ENCODE assay signal across 8 mouse cellular contexts in the genomic region with DNA sequence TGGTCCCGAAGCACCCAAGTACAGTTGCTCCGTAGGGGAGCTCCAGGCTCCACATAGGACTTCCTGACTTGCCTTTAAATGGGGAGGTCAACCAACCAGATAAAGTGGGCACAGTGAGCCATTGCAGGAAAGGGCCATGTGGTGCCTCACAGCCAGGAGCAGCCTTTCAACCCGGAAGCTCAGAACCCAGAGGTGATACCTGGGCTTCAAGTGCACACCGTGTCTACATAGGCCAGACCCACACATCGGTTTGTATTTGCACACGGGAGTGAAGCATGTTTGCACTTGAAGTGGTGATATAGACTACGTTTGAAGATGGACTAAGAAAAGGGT. TPM values are rescaled to one million over a fixed set of nuclear protein-coding genes. Genes with fewer than 3 reads are reported as not detected.
DNase-seq lines count a peak whose midpoint lies in the region; ATAC-seq and TF ChIP-seq lines count a peak whose summit lies in the region.

No protein-coding gene starts in this region.

- H3K9me3 ChIP-seq in embryonic facial prominence, embryonic 14.5 days (ENCODE audit: control insufficient read depth, low read length) = no peaks in the 10 kb centered on the region
- no peaks in the 10 kb centered on the region for H3K9me3 ChIP-seq in intestine, embryonic 14.5 days (ENCODE audit: control insufficient read depth, low read length)
- H3K9me3 ChIP-seq in midbrain, embryonic 16.5 days (replicated peaks; ENCODE audit: control insufficient read depth, low read length, poor library complexity, severe bottlenecking) = no peaks in the 10 kb centered on the region

- H3K27me3 ChIP-seq in embryonic facial prominence, embryonic 14.5 days (replicated peaks; ENCODE audit: control insufficient read depth, insufficient read depth, low read length) = peaks cover 27% of the 10 kb centered on the region
- H3K27me3 ChIP-seq in intestine, embryonic 14.5 days (replicated peaks; ENCODE audit: control insufficient read depth, insufficient read depth, low read length) = peaks cover 8% of the 10 kb centered on the region
- peaks cover 3% of the 10 kb centered on the region for H3K27me3 ChIP-seq in midbrain, embryonic 16.5 days (ENCODE audit: control insufficient read depth, insufficient read depth, low read depth, low read length)

- peak overlapping the region; percentile 69 for H3K4me2 ChIP-seq in embryonic facial prominence, embryonic 14.5 days (ENCODE audit: low read depth, low read length)
- H3K4me2 ChIP-seq in intestine, embryonic 14.5 days (ENCODE audit: low read length) = peak overlapping the region; percentile 58
- H3K4me2 ChIP-seq in midbrain, embryonic 16.5 days (ENCODE audit: low read length) = peak overlapping the region; percentile 82

- H3K4me1 ChIP-seq in embryonic facial prominence, embryonic 14.5 days (ENCODE audit: control insufficient read depth, insufficient read depth, low read length) = no peaks in the 10 kb centered on the region
- no peaks in the 10 kb centered on the region for H3K4me1 ChIP-seq in intestine, embryonic 14.5 days (replicated peaks; ENCODE audit: control insufficient read depth, insufficient read depth, low read length)
- H3K4me1 ChIP-seq in midbrain, embryonic 16.5 days (ENCODE audit: control insufficient read depth, insufficient read depth, low read length) = no peaks in the 10 kb centered on the region

- H3K36me3 ChIP-seq in embryonic facial prominence, embryonic 14.5 days (ENCODE audit: control insufficient read depth, insufficient read depth, low read length) = no peaks in the 10 kb centered on the region
- H3K36me3 ChIP-seq in intestine, embryonic 14.5 days (ENCODE audit: control insufficient read depth, insufficient read depth, low read length) = no peaks in the 10 kb centered on the region
- no peaks in the 10 kb centered on the region for H3K36me3 ChIP-seq in midbrain, embryonic 16.5 days (ENCODE audit: control insufficient read depth, insufficient read depth, low read length)

- peak overlapping the region; percentile 62 for H3K4me3 ChIP-seq in left cerebral cortex, adult 2 months
- H3K4me3 ChIP-seq in embryonic facial prominence, embryonic 14.5 days (ENCODE audit: low read depth, low read length) = peak overlapping the region; percentile 55
- peak overlapping the region; percentile 53 for H3K4me3 ChIP-seq in intestine, embryonic 14.5 days (ENCODE audit: low read depth, low read length)
- H3K4me3 ChIP-seq in midbrain, embryonic 16.5 days (ENCODE audit: low read depth, low read length) = peak overlapping the region; percentile 58

- DNase-seq in left cerebral cortex, adult 2 months (ENCODE audit: extremely low spot score in 1 of 2, low spot score in 2 of 2) = no peak
- no peak for DNase-seq in left cerebral cortex, adult 11 months (ENCODE audit: low spot score)
- no peak for DNase-seq in embryonic facial prominence, embryonic 14.5 days (ENCODE audit: low spot score)
- DNase-seq in intestine, embryonic 14.5 days (ENCODE audit: low spot score) = peak; percentile 70
- no peak for DNase-seq in adrenal gland, adult 2 months
- no peak for DNase-seq in gastrocnemius, adult 8-10 months (ENCODE audit: low spot score in 2 of 2)
- no peak for DNase-seq in thymus, postnatal 14 days

- no peak overlapping the region for H3K9ac ChIP-seq in embryonic facial prominence, embryonic 14.5 days (ENCODE audit: low read depth, low read length)
- no peak overlapping the region; the same call in 1 of the 2 replicates for H3K9ac ChIP-seq in intestine, embryonic 14.5 days (ENCODE audit: low read length)
- peak overlapping the region; percentile 65; the same call in 1 of the 2 replicates for H3K9ac ChIP-seq in midbrain, embryonic 16.5 days (ENCODE audit: low read depth, low read length)

- intact Hi-C loops in left cerebral cortex, adult 2 months (cut with DNase I) = no loop called here

- no peak for TF ChIP-seq CTCF in left cerebral cortex, adult 2 months (IDR thresholded peaks at IDR 0.05)

- peak; percentile 57 for ATAC-seq in embryonic facial prominence, embryonic 14.5 days (ENCODE audit: low read depth)
- peak; percentile 76 for ATAC-seq in intestine, embryonic 14.5 days (replicated peaks; ENCODE audit: low FRiP score, low TSS enrichment, low read depth)
- no peak; the same call in 1 of the 2 replicates for ATAC-seq in midbrain, embryonic 16.5 days

- 35% methylated on average over 7 of the region's 7 CpGs for WGBS in embryonic facial prominence, embryonic 14.5 days
- 34% methylated on average over 6 of the region's 7 CpGs for WGBS in intestine, embryonic 14.5 days
- WGBS in midbrain, embryonic 16.5 days = 42% methylated on average over 7 of the region's 7 CpGs

- H3K27ac ChIP-seq in left cerebral cortex, adult 2 months = peak overlapping the region; percentile 85; the same call in 1 of the 2 replicates
- H3K27ac ChIP-seq in embryonic facial prominence, embryonic 14.5 days (replicated peaks; ENCODE audit: low read depth, low read length) = no peak overlapping the region
- H3K27ac ChIP-seq in intestine, embryonic 14.5 days (ENCODE audit: low read depth) = peak overlapping the region; percentile 69
- H3K27ac ChIP-seq in midbrain, embryonic 16.5 days (ENCODE audit: low read length) = no peak overlapping the region

RNA-seq across cellular contexts. Expression of a gene that starts 0.3 kb away (rescaled TPM):
- total RNA-seq in left cerebral cortex, adult 2 months (2021) = 10 to 100 TPM; 23.3 to 28.9 TPM
- polyA plus RNA-seq in embryonic facial prominence, embryonic 14.5 days (2014; fragmentation: Nextera tagmentation; extraction: Ambion mirVana) = 13.6 and 14.8 TPM in 2 replicates
- 37.1 and 38.0 TPM in 2 replicates for polyA plus RNA-seq in intestine, embryonic 14.5 days (2014; fragmentation: Nextera tagmentation; extraction: Ambion mirVana)
- polyA plus RNA-seq in midbrain, embryonic 16.5 days (2015; fragmentation: Nextera tagmentation; extraction: Ambion mirVana) = 7.9 and 8.3 TPM in 2 replicates
- 10 to 100 TPM; 22.4 to 23.4 TPM for total RNA-seq in adrenal gland, adult 2 months (2021)
- 16.6 and 19.9 TPM in 2 replicates for polyA plus RNA-seq in adrenal gland, adult 2 months (2012; rRNA removed)
- 1 to 10 TPM; 1.1 to 1.6 (median 1.1) TPM for total RNA-seq in gastrocnemius, adult 8-10 months (2022)

RNA-seq across cellular contexts. Expression of a gene that starts 52.5 kb away (rescaled TPM):
- 1 to 10 TPM; 2.8 to 4.0 TPM for total RNA-seq in left cerebral cortex, adult 2 months (2021)
- 1.8 TPM in 2 replicates for polyA plus RNA-seq in embryonic facial prominence, embryonic 14.5 days (2014; fragmentation: Nextera tagmentation; extraction: Ambion mirVana)
- polyA plus RNA-seq in intestine, embryonic 14.5 days (2014; fragmentation: Nextera tagmentation; extraction: Ambion mirVana) = 0.49 and 0.56 TPM in 2 replicates
- polyA plus RNA-seq in midbrain, embryonic 16.5 days (2015; fragmentation: Nextera tagmentation; extraction: Ambion mirVana) = 0.16 and 0.33 TPM in 2 replicates
- 1 to 10 TPM; 2.4 to 2.5 TPM for total RNA-seq in adrenal gland, adult 2 months (2021)
- polyA plus RNA-seq in adrenal gland, adult 2 months (2012; rRNA removed) = 0.12 and 0.15 TPM in 2 replicates
- under 1 TPM; 0.27 to 0.92 (median 0.56) TPM for total RNA-seq in gastrocnemius, adult 8-10 months (2022)

Comparison
In these comparisons a context has a peak if more than half of its experiments do, and no peak if none do; other contexts are left out.
1. H3K27ac ChIP-seq: peak in left cerebral cortex, adult 2 months (single experiment) and intestine, embryonic 14.5 days (single experiment); none in embryonic facial prominence, embryonic 14.5 days (single experiment) and midbrain, embryonic 16.5 days (single experiment).
2. Peak in every context shown above with its lines, with median percentiles within 50 percentile points of each other: H3K4me3 ChIP-seq and H3K4me2 ChIP-seq.